Mouse (Mus musculus): Measurements from ENCODE around the gene Arl15.

GRCm38 (mm10) chr13:114158111-114158730 lies 363.9 kb downstream of the Arl15 start:
- TF ChIP-seq CTCF (IDR thresholded peaks at IDR 0.05; ENCODE audit: low read depth, low read length) (no peak), POLR2A (IDR thresholded peaks at IDR 0.05; ENCODE audit: borderline replicate concordance, low read depth, low read length) (no peak)
